Mouse (Mus musculus) liver, embryonic 14.5 days (tissue): Measurements from ENCODE around the gene Rtn2.

ENCODE experiments used
- CTCF ChIP-seq: IDR thresholded peaks from 2 replicates; pipeline ENCODE4 v1.5.1; 2016; ENCODE audit warnings: antibody characterized with exemption, low read depth, control low read depth
- EP300 ChIP-seq: IDR thresholded peaks from 2 replicates; pipeline ENCODE4 v1.6.1; 2016; ENCODE audit warnings: antibody characterized with exemption, low read depth

DNA sequence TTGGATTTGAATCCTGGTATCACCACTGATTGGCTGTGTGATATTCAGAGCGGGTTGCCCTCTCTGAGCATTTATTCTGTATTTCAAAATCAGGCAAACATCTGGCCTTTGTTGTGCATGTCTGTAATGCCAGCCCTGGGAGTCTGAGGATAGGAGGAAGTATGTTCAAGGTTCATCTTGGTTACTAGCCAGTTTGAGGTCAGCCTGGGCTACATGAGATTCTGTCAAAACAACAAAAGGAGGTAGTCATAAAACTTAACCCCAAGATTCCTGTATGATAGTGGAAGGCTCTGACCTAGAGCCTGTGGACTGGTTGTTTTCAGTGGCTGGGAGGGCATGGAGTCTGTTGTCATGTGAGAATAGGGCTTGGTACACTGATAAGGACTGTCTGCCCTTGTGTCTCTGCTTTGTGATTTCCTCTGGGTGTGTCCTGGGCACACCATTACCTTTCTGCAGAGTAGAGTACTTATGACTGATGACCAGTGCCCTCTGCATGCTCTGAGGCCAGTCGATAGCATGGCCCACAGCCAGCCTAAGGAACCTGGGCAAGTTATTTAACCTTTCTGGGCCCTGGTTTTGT lies 47.2 kb upstream of the Rtn2 start:
- no peak for TF ChIP-seq CTCF
- no peak for TF ChIP-seq EP300
